Mouse (Mus musculus) megakaryocyte progenitor cell, adult 5-6 weeks (primary cell): Measurements from ENCODE around the gene a. TPM values are rescaled to one million over a fixed set of nuclear protein-coding genes. Genes with fewer than 3 reads are reported as not detected.

ENCODE experiments used
- ATAC-seq: replicated peaks from 2 replicates; pipeline ENCODE4 v1.8.0; 2016; ENCODE audit warnings: mild to moderate bottlenecking, moderate TSS enrichment, inconsistent platforms; ENCODE audit not compliant: poor library complexity
- total RNA-seq, 2 experiments: library from RNA; stranded (forward) in 1 of 2; stranded (reverse) in 1 of 2; fragments of 157-497, 149-512 nt in 1 of 2; fragments of 200-1000 nt in 1 of 2; gene quantifications; 2 replicates each; pipeline versions ENCODE4 v1.2.3 to v1.2.4; 2015 to 2017

The a gene
- total RNA-seq, 2 experiments from 2014 or later, result not detected

GRCm38 (mm10) chr2:155082121-155082803 is 291.1 kb downstream of the a start:
- peak; percentile 99 for ATAC-seq

GRCm38 (mm10) chr2:155084546-155084945 is 293.3 kb downstream of the a start:
- ATAC-seq, result no peak

- no peak for ATAC-seq
Observed at GRCm38 (mm10) chr2:155086328-155086727, 295.1 kb downstream of the a start.

- no peak for ATAC-seq
Observed at GRCm38 (mm10) chr2:155088264-155088663, 297.1 kb downstream of the a start.

- ATAC-seq, result peak; percentile 91
Observed at GRCm38 (mm10) chr2:155090909-155091742, 299.9 kb downstream of the a start.

GRCm38 (mm10) chr2:155091743-155092075 is 300.5 kb downstream of the a start:
- ATAC-seq, result peak; percentile 40; the same call in 1 of the 2 replicates

- ATAC-seq, result peak; percentile 30
Observed at GRCm38 (mm10) chr2:155093418-155093817, 302.2 kb downstream of the a start.

GRCm38 (mm10) chr2:155098720-155099380 is 307.6 kb downstream of the a start:
- ATAC-seq, result peak; percentile 74

GRCm38 (mm10) chr2:155099421-155099820 is 308.2 kb downstream of the a start:
- ATAC-seq, result no peak

GRCm38 (mm10) chr2:155099994-155100795 is 309.0 kb downstream of the a start:
- ATAC-seq, result no peak

Other genes with a start within 250 kb of the a start
- gene 1700003F12Rik, start 244.3 kb upstream of the a start, total RNA-seq (2015), result not detected in 2 replicates
- gene 1700003F12Rik, start 244.3 kb upstream of the a start, total RNA-seq (2017), result not detected in 2 replicates
- gene Actl10, start 239.6 kb upstream of the a start, total RNA-seq (2015), result not detected in 2 replicates
- 0.27 TPM in 1 of 2 replicates, not detected in the other for gene Actl10, start 239.6 kb upstream of the a start, total RNA-seq (2017)
- 1.4 and 3.9 TPM in 2 replicates for gene Necab3, start 232.5 kb upstream of the a start, total RNA-seq (2015)
- gene Necab3, start 232.5 kb upstream of the a start, total RNA-seq (2017), result 1.3 and 1.7 TPM in 2 replicates
- gene E2f1, start 221.5 kb upstream of the a start, total RNA-seq (2015), result 21.2 and 23.7 TPM in 2 replicates
- gene E2f1, start 221.5 kb upstream of the a start, total RNA-seq (2017), result 14.1 and 14.2 TPM in 2 replicates
- 14.6 and 14.9 TPM in 2 replicates for gene Pxmp4, start 187.7 kb upstream of the a start, total RNA-seq (2015)
- gene Pxmp4, start 187.7 kb upstream of the a start, total RNA-seq (2017), result 9.2 and 10.7 TPM in 2 replicates
- gene Zfp341, start 178.1 kb upstream of the a start, total RNA-seq (2015), result 3.3 and 4.0 TPM in 2 replicates
- 1.2 and 2.3 TPM in 2 replicates for gene Zfp341, start 178.1 kb upstream of the a start, total RNA-seq (2017)
- 0.54 TPM in 1 of 2 replicates, not detected in the other for gene 4930519P11Rik, start 178.0 kb upstream of the a start, total RNA-seq (2015)
- not detected in 2 replicates for gene 4930519P11Rik, start 178.0 kb upstream of the a start, total RNA-seq (2017)
- 81.2 and 89.4 TPM in 2 replicates for gene Chmp4b, start 139.7 kb upstream of the a start, total RNA-seq (2015)
- 103 and 120 TPM in 2 replicates for gene Chmp4b, start 139.7 kb upstream of the a start, total RNA-seq (2017)
- gene Gm14214, start 21.4 kb upstream of the a start, total RNA-seq (2015), result not detected in 2 replicates
- gene Gm14214, start 21.4 kb upstream of the a start, total RNA-seq (2017), result not detected in 2 replicates
- 95.3 and 110 TPM in 2 replicates for gene Raly, start 306 bp upstream of the a start, total RNA-seq (2015)
- 163 and 183 TPM in 2 replicates for gene Raly, start 306 bp upstream of the a start, total RNA-seq (2017)
- gene Eif2s2, start 101.5 kb downstream of the a start, total RNA-seq (2015), result 221 and 224 TPM in 2 replicates
- gene Eif2s2, start 101.5 kb downstream of the a start, total RNA-seq (2017), result 199 and 212 TPM in 2 replicates
- not detected in 2 replicates for gene Gm14226, start 226.9 kb downstream of the a start, total RNA-seq (2015)
- gene Gm14226, start 226.9 kb downstream of the a start, total RNA-seq (2017), result not detected in 2 replicates